Mouse (Mus musculus) testis, adult 2 months (tissue): Measurements from ENCODE around the gene Actr1a.

Source experiments
- CTCF ChIP-seq: fragments of 200-500 bp; IDR thresholded peaks from 2 replicates; pipeline ENCODE4 v1.5.1; 2012; ENCODE audit warnings: low read depth, mild to moderate bottlenecking, inconsistent platforms, low read length, moderate library complexity; ENCODE audit not compliant: control insufficient read depth, insufficient read depth, insufficient replicate concordance
- POLR2A ChIP-seq: fragments of 200-500 bp; IDR thresholded peaks from 2 replicates; pipeline ENCODE4 v1.6.1; 2012; ENCODE audit warnings: low read depth, mild to moderate bottlenecking, inconsistent platforms, low read length, moderate library complexity; ENCODE audit not compliant: control insufficient read depth

- TF ChIP-seq CTCF = no peak
- no peak for TF ChIP-seq POLR2A
Observed at GRCm38 (mm10) chr19:46350168-46350932, 45.2 kb downstream of the Actr1a start, which contains the start of gene 2310034G01Rik.
